Mouse (Mus musculus) hindbrain, embryonic 16.5 days (tissue): ENCODE measurements around the gene Sc5d. TPM values are rescaled to one million over a fixed set of nuclear protein-coding genes. Genes with fewer than 3 reads are reported as not detected.

Experiments
- ATAC-seq: fragments of 200-750 bp; cut with Nextera tagmentation; 2 replicates; pipeline ENCODE4 v1.8.0; 2017; ENCODE audit warnings: moderate TSS enrichment, moderate library complexity
- H3K27ac ChIP-seq: fragments of 300-500 bp; sonication (generic); 2 replicates; pipeline ENCODE4 v1.5.1; 2014; ENCODE audit warnings: low read depth, mild to moderate bottlenecking, control low read depth, low read length, moderate library complexity
- H3K27me3 ChIP-seq: fragments of 300-500 bp; sonication (generic); replicated peaks from 2 replicates; pipeline ENCODE4 v1.6.1; 2014; ENCODE audit warnings: low read length; ENCODE audit not compliant: control insufficient read depth, insufficient read depth
- H3K36me3 ChIP-seq: fragments of 300-500 bp; sonication (generic); 2 replicates; pipeline ENCODE4 v1.6.1; 2014; ENCODE audit warnings: mild to moderate bottlenecking, low read length, moderate library complexity, mixed read lengths; ENCODE audit not compliant: control insufficient read depth, insufficient read depth
- H3K4me1 ChIP-seq: fragments of 300-500 bp; sonication (generic); 2 replicates; pipeline ENCODE4 v1.6.1; 2014; ENCODE audit warnings: low read depth, low read length; ENCODE audit not compliant: control insufficient read depth, insufficient read depth
- H3K4me2 ChIP-seq: fragments of 300-500 bp; sonication (generic); 2 replicates; pipeline ENCODE4 v1.6.1; 2014; ENCODE audit warnings: mild to moderate bottlenecking, low read length, control low read depth, moderate library complexity
- H3K4me3 ChIP-seq: fragments of 300-500 bp; sonication (generic); 2 replicates; pipeline ENCODE4 v1.5.1; 2014; ENCODE audit warnings: mild to moderate bottlenecking, low read length, control low read depth, moderate library complexity
- H3K9ac ChIP-seq: fragments of 300-500 bp; sonication (generic); 2 replicates; pipeline ENCODE4 v1.6.1; 2014; ENCODE audit warnings: low read depth, mild to moderate bottlenecking, control low read depth, low read length, moderate library complexity
- H3K9me3 ChIP-seq: fragments of 300-500 bp; sonication (generic); 2 replicates; pipeline ENCODE4 v1.6.1; 2014; ENCODE audit warnings: mild to moderate bottlenecking, low read length, moderate library complexity; ENCODE audit not compliant: control insufficient read depth
- WGBS: fragments of 180-500 bp; shearing (Covaris S2); extraction: QIAGEN DNeasy Blood & Tissue Kit; methylation state at CpG from one replicate; pipeline ENCODE4 v1.1.7; 2014; 5-methylcytosine and 5-hydroxymethylcytosine counted together
- polyA plus RNA-seq: library from polyadenylated mRNA; unstranded; fragments of >200 nt; fragmentation: Nextera tagmentation; extraction: Ambion mirVana; gene quantifications from 2 replicates; pipeline ENCODE4 v1.2.1, GENCODE M21; 2015

Gene Sc5d
- polyA plus RNA-seq, 1 experiment from 2014 or later = 84.1 TPM

DNA sequence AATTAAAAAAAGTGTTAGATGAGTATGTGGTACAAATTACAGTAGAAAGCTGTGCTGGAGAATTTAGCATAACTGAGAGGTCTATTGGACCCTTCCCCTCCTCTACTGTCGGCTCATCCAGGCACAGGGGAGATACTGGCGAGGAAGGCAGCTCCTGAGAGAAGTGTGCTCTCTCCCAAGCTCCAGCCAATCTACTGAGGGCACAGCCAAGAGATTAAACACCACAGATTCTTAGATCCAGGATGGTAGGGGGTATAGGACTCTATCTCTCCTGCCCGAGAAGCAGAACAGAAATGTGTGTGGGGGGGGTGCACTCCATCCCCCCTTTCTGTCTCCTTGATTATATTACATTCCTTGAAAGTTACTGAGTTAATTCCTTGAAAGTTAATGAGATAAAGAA is 14.0 kb upstream of the Sc5d start:
- no peaks in the 10 kb centered on the region for H3K4me1 ChIP-seq
- ATAC-seq = no peak
- H3K9ac ChIP-seq = no peak overlapping the region
- no peak overlapping the region for H3K27ac ChIP-seq
- no peaks in the 10 kb centered on the region for H3K27me3 ChIP-seq
- 80% methylated on average over 3 of the region's 3 CpGs for WGBS
- no peaks in the 10 kb centered on the region for H3K9me3 ChIP-seq
- H3K4me2 ChIP-seq = no peak overlapping the region
- no peaks in the 10 kb centered on the region for H3K36me3 ChIP-seq
- H3K4me3 ChIP-seq = no peak overlapping the region

DNA sequence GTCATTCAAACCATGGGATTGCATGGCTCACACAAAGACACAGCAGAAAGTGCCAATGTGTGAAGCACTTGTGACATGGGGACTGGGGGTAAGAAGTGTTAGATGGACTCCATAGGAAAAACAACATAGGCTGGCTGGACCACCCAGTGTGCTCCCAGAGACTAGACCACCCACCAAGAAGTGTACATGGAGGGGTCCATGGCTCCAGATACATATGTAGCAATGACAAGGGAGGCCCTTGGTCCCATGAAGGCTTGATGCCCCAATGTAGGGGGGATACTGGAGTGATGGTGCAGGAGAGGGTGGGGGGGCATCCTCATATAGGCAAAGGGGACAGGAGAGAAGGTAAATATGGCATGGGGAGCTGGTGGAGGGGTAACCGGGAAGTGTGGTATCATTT is 13.6 kb upstream of the Sc5d start:
- no peaks in the 10 kb centered on the region for H3K9me3 ChIP-seq
- no peak overlapping the region for H3K4me3 ChIP-seq
- H3K36me3 ChIP-seq = no peaks in the 10 kb centered on the region
- no peak for ATAC-seq
- WGBS = 91% methylated on average over 1 of the region's 1 CpGs
- no peaks in the 10 kb centered on the region for H3K4me1 ChIP-seq
- H3K9ac ChIP-seq = no peak overlapping the region
- H3K27me3 ChIP-seq = no peaks in the 10 kb centered on the region
- no peak overlapping the region for H3K27ac ChIP-seq
- no peak overlapping the region for H3K4me2 ChIP-seq

DNA sequence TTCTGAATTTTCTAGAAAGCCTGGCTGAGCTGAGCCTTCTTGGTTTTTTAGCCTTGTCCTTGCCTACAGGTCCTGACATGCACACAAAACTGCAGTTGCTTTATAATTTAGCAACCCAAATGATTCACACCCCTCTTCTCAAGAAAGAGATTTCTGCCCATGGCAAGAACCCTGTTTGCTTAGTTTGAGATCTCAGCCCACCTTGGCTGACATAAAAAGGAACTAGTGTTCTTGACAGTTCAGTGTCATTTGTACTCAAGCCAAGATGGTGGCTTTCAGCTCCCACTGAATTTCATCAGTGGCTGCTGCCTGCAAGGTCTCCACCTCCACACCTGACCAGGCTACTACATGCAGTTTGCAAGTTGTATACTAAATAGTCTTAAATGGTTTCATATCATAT is 13.1 kb upstream of the Sc5d start:
- Histone ChIP-seq H3K9me3 (no peaks in the 10 kb centered on the region), H3K27ac (no peak overlapping the region), H3K4me2 (no peak overlapping the region), H3K27me3 (no peaks in the 10 kb centered on the region), H3K36me3 (no peaks in the 10 kb centered on the region), H3K9ac (no peak overlapping the region), H3K4me3 (no peak overlapping the region), H3K4me1 (no peaks in the 10 kb centered on the region)
- no peak for ATAC-seq

DNA sequence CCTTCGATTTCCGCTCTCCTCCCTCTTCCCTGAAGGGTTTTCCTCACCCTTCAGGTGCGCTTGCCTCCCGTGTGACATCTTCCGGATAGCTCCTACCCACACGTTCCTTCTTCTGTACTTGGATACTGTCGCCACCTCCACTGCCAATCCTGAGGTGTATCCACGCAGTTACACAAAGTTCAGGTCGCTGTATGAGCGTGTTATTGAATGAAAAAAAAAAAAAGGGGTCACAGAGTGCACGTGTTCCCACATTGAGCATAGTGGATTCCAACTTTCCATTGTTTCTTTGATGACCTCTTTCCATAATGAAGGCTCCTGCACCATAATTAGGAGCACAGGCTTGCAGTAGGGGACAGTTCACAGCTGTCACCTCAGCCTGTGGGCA is 11.7 kb upstream of the Sc5d start:
- 63% methylated on average over 11 of the region's 11 CpGs for WGBS
- Histone ChIP-seq H3K9me3 (no peaks in the 10 kb centered on the region), H3K4me3 (no peak overlapping the region), H3K4me1 (no peaks in the 10 kb centered on the region), H3K27me3 (no peaks in the 10 kb centered on the region), H3K9ac (no peak overlapping the region), H3K4me2 (no peak overlapping the region), H3K27ac (no peak overlapping the region), H3K36me3 (no peaks in the 10 kb centered on the region)
- ATAC-seq = no peak

DNA sequence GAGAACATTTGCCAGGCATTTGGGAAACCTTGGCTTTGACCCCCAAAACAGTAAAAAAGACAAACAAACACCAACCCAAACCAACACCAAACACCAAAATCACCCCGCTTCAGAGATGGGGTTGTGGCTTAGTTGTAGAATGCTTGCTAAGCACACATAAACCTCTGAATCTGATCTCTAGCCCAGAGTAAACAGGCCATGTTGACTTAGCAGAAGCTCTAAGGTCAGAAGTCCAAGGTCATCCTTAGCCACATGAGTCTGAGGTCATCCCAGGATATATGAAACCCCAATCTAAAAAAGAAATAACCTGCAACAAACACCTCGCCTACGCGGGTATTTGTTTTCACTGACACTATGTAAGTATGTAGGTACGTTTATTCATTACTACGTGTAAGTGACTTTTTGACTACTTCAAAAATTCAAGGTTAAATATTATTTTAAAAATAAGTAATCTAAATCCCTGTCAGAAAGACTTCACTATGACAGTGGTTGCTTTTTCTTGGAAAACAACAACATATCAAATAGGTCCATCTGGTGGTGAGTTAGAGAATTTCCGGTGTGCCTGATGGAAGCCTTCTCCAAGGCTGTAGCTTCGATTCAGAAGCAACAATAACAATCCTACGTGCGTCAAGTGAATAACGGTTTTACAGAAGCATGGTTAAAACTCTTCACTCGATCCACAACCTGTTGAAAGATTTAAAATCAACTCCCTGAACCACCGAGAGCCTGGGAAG is 11.1 kb upstream of the Sc5d start:
- H3K4me2 ChIP-seq = no peak overlapping the region
- 62% methylated on average over 13 of the region's 13 CpGs for WGBS
- ATAC-seq = no peak

DNA sequence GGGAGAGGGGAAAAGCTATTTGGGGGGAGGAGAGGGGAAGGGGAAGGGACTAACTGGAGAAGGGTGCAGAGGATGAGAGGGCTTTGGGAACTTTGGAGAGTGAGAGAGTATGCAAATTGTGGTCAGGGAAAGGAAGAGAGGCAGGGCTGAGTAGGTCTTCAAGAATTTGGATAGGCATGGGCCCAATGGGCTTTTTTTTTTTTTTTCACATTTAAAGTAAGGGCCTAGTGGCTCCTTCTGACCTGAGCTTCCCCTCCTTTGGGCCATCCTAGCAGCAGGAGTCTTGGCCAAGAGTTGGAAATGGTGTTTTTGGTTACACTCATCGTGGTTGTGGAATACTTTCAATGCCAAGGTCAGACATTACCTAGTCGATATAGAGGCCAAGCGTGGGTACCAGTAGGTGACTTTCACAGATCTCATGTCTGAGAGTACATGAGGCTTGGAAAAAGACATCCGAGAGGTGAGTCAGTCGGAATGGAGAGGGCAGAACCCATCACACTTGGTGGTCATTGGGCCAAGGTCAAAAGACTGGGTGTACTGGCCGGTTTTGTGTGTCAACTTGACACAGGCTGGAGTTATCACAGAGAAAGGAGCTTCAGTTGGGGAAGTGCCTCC is 9.7 kb upstream of the Sc5d start:
- no peak overlapping the region for H3K4me3 ChIP-seq
- H3K4me1 ChIP-seq = no peaks in the 10 kb centered on the region
- no peaks in the 10 kb centered on the region for H3K9me3 ChIP-seq
- H3K4me2 ChIP-seq = no peak overlapping the region
- WGBS = 93% methylated on average over 6 of the region's 6 CpGs
- H3K36me3 ChIP-seq = no peaks in the 10 kb centered on the region
- ATAC-seq = no peak
- no peak overlapping the region for H3K27ac ChIP-seq
- H3K9ac ChIP-seq = no peak overlapping the region
- H3K27me3 ChIP-seq = no peaks in the 10 kb centered on the region

More for the DNA sequence above, 11.1 kb upstream of the Sc5d start:
- Histone ChIP-seq H3K9ac (no peak overlapping the region), H3K4me3 (no peak overlapping the region), H3K36me3 (no peaks in the 10 kb centered on the region), H3K4me1 (no peaks in the 10 kb centered on the region), H3K27me3 (no peaks in the 10 kb centered on the region), H3K27ac (no peak overlapping the region), H3K9me3 (no peaks in the 10 kb centered on the region)

DNA sequence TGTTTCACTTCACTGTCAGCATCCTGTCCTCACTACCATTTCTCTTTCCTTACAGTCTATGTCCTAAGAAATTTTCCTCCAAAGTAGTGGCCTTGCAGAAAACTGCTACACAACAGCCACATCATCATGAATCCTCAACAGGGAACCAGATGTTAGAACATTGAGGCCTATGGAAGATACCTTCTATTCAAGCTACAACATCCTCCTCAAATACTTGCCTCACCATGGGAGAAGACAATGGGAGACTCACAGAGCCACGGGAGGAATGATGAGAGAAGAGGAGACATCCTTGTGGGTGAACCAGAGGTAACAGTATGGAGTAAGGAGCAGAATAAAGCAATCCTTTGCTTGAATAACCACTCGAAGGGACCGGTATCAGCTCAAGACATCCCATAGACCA is 9.1 kb upstream of the Sc5d start:
- Histone ChIP-seq H3K4me2 (no peak overlapping the region), H3K9me3 (no peaks in the 10 kb centered on the region), H3K36me3 (no peaks in the 10 kb centered on the region), H3K9ac (no peak overlapping the region), H3K27ac (no peak overlapping the region), H3K27me3 (no peaks in the 10 kb centered on the region), H3K4me1 (no peaks in the 10 kb centered on the region), H3K4me3 (no peak overlapping the region)
- WGBS = 79% methylated on average over 3 of the region's 3 CpGs
- no peak for ATAC-seq

DNA sequence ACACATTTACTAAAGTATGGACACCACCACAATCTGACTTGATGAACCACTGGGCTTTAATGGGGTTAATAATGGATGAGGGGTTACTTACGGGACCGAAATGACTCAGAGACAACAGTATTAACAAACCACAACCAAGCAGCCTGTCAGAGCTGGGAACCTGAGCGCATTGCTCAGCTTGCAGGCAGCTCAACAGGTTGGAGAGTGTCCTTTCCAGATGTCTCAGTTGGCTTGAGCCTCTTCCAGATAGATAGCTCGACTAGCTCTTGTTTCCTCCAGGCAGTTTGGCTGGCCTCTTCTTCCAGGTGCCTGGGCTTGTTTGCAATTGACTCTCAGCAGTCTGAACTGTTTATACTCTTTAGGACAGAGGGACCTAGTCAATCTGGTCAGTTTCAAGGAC is 8.6 kb upstream of the Sc5d start:
- 72% methylated on average over 4 of the region's 4 CpGs for WGBS

DNA sequence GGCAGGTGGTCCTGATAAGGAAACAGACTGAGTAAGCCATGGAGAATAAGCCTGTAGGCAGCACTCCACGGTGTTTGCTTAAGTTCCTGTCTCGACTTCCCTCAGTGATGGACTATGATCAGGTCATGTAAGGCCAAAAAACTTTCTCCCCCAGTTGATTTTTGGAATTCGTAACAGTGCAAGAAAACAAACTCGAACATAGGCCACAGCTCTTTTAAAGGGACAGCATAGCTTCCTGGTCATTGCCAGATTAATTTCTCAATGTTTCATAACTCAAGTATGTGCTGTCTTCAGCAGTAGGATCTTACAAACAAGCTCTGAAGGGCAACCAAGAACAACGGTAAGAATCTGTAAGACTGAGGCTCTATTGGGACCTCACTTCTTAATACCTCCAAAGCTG is 7.4 kb upstream of the Sc5d start:
- Histone ChIP-seq H3K9me3 (no peaks in the 10 kb centered on the region), H3K36me3 (no peaks in the 10 kb centered on the region), H3K9ac (no peak overlapping the region), H3K4me2 (no peak overlapping the region), H3K4me1 (no peaks in the 10 kb centered on the region), H3K27me3 (no peaks in the 10 kb centered on the region), H3K4me3 (no peak overlapping the region), H3K27ac (no peak overlapping the region)
- no peak for ATAC-seq
- 90% methylated on average over 5 of the region's 5 CpGs for WGBS

More for the DNA sequence above, 8.6 kb upstream of the Sc5d start:
- Histone ChIP-seq H3K4me3 (no peak overlapping the region), H3K9me3 (no peaks in the 10 kb centered on the region), H3K9ac (no peak overlapping the region), H3K27me3 (no peaks in the 10 kb centered on the region), H3K4me1 (no peaks in the 10 kb centered on the region), H3K4me2 (no peak overlapping the region), H3K36me3 (no peaks in the 10 kb centered on the region), H3K27ac (no peak overlapping the region)
- ATAC-seq = no peak
